Mouse (Mus musculus): Measurements from ENCODE around the gene Slc1a5.

Gene Slc1a5

GRCm38 (mm10) chr7:16780825-16781554, at the start of gene Slc1a5:
Gene Slc1a5 (plus strand): TSS chr7:16781340.
- peak; percentile 93 to 97 for DNase-seq (ENCODE audit: low spot score in 2 of 2)

- DNase-seq (ENCODE audit: low spot score in 2 of 2), result no peak
Measured at GRCm38 (mm10) chr7:16731893-16732422, 49.2 kb upstream of the Slc1a5 start.

- no peak for DNase-seq (ENCODE audit: low spot score in 2 of 2)
Measured at GRCm38 (mm10) chr7:16737606-16738072, 43.5 kb upstream of the Slc1a5 start.

GRCm38 (mm10) chr7:16738073-16738696, 43.0 kb upstream of the Slc1a5 start, which contains the start of gene Ap2s1:
Gene Ap2s1 (plus strand): TSS chr7:16738410.
- DNase-seq (ENCODE audit: low spot score in 2 of 2), result peak; percentile 93 to 98

GRCm38 (mm10) chr7:16739056-16739604, 42.0 kb upstream of the Slc1a5 start:
- DNase-seq (ENCODE audit: low spot score in 2 of 2), result no peak

- no peak for DNase-seq (ENCODE audit: low spot score in 2 of 2)
Measured at GRCm38 (mm10) chr7:16745373-16745772, 35.8 kb upstream of the Slc1a5 start.

GRCm38 (mm10) chr7:16746093-16746492, 35.0 kb upstream of the Slc1a5 start:
- DNase-seq (ENCODE audit: low spot score in 2 of 2), result peak; percentile 38 to 68

- no peak for DNase-seq (ENCODE audit: low spot score in 2 of 2)
Measured at GRCm38 (mm10) chr7:16747656-16748055, 33.5 kb upstream of the Slc1a5 start.

GRCm38 (mm10) chr7:16752016-16752415, 29.1 kb upstream of the Slc1a5 start:
- peak in 1 of 2 experiments; percentile 58 for DNase-seq (ENCODE audit: low spot score in 2 of 2)

GRCm38 (mm10) chr7:16755362-16756017, 25.6 kb upstream of the Slc1a5 start:
- DNase-seq (ENCODE audit: low spot score in 2 of 2), result no peak

- no peak for DNase-seq (ENCODE audit: low spot score in 2 of 2)
Measured at GRCm38 (mm10) chr7:16758872-16759574, 22.1 kb upstream of the Slc1a5 start.

- peak in 1 of 2 experiments; percentile 49 for DNase-seq (ENCODE audit: low spot score in 2 of 2)
Measured at GRCm38 (mm10) chr7:16760292-16760691, 20.8 kb upstream of the Slc1a5 start.

GRCm38 (mm10) chr7:16761005-16761481, 20.1 kb upstream of the Slc1a5 start:
- no peak for DNase-seq (ENCODE audit: low spot score in 2 of 2)

- DNase-seq (ENCODE audit: low spot score in 2 of 2), result no peak
Measured at GRCm38 (mm10) chr7:16761630-16762029, 19.5 kb upstream of the Slc1a5 start.

- no peak for DNase-seq (ENCODE audit: low spot score in 2 of 2)
Measured at GRCm38 (mm10) chr7:16763463-16764218, 17.5 kb upstream of the Slc1a5 start.

- no peak for DNase-seq (ENCODE audit: low spot score in 2 of 2)
Measured at GRCm38 (mm10) chr7:16766443-16766842, 14.7 kb upstream of the Slc1a5 start.

- no peak for DNase-seq (ENCODE audit: low spot score in 2 of 2)
Measured at GRCm38 (mm10) chr7:16775888-16776287, 5.3 kb upstream of the Slc1a5 start.

GRCm38 (mm10) chr7:16780076-16780475, 1.1 kb upstream of the Slc1a5 start:
- no peak for DNase-seq (ENCODE audit: low spot score in 2 of 2)

GRCm38 (mm10) chr7:16781555-16781815, 345 bp downstream of the Slc1a5 start:
- DNase-seq (ENCODE audit: low spot score in 2 of 2), result no peak

GRCm38 (mm10) chr7:16781816-16782554, 845 bp downstream of the Slc1a5 start:
- DNase-seq (ENCODE audit: low spot score in 2 of 2), result peak; percentile 65 to 66

Measured in spleen, postnatal 10 days (tissue).